ENCODE assay signal across 12 mouse cellular contexts in the genomic region with DNA sequence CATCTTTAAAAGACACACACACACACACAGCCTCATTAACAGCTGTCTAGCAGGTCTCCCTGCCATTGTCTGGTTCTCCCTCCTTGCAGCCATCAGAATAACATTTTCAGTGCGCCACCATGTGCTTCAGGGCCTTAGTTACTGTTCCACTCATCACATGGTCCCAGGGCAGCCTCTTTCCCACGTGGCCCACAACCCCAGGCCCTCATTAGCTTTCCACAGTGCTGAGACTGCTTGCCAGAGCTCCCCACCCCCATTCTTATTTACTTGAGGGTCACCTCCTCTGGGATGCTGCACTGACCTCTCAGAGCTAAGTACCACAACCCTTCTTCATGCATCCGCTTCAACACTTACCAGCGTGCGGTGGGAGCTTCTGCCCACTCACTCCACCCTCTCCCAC. TPM values are rescaled to one million over a fixed set of nuclear protein-coding genes. Genes with fewer than 3 reads are reported as not detected.
DNase-seq lines count a peak whose midpoint lies in the region; ATAC-seq and TF ChIP-seq lines count a peak whose summit lies in the region.
"Had no signal": no experiment of that assay in that cellular context is flagged by ENCODE, and none has a peak within 500 bp of the region (broad histone marks: within the 10 kb centered on the region; RNA-seq: fewer than 3 reads in every experiment).

No protein-coding gene starts in this region.

- 39% methylated on average over 5 of the region's 5 CpGs for WGBS in neural tube, embryonic 12.5 days
- 35% methylated on average over 5 of the region's 5 CpGs for WGBS in neural tube, embryonic 15.5 days
- WGBS in limb, embryonic 11.5 days, result 49% methylated on average over 5 of the region's 5 CpGs
- WGBS in liver, postnatal 0 days (ENCODE audit: insufficient replicate concordance), result 71% methylated on average over 5 of the region's 5 CpGs

- H3K27me3 ChIP-seq in neural tube, embryonic 12.5 days (replicated peaks), result no peaks in the 10 kb centered on the region
- no peaks in the 10 kb centered on the region for H3K27me3 ChIP-seq in neural tube, embryonic 15.5 days (replicated peaks)
- no peaks in the 10 kb centered on the region for H3K27me3 ChIP-seq in limb, embryonic 11.5 days (ENCODE audit: control insufficient read depth, insufficient read depth, low read length)
- H3K27me3 ChIP-seq in liver, postnatal 0 days (ENCODE audit: insufficient read depth, low read length), result no peaks in the 10 kb centered on the region
- H3K27me3 ChIP-seq: embryonic facial prominence, embryonic 13.5 days; Patski had no signal

- H3K4me1 ChIP-seq in neural tube, embryonic 12.5 days, result peaks cover 45% of the 10 kb centered on the region
- H3K4me1 ChIP-seq in neural tube, embryonic 15.5 days, result peaks cover 25% of the 10 kb centered on the region
- H3K4me1 ChIP-seq in limb, embryonic 11.5 days (ENCODE audit: control insufficient read depth, insufficient read depth, low read length), result peaks cover 10% of the 10 kb centered on the region
- peaks cover 14% of the 10 kb centered on the region for H3K4me1 ChIP-seq in liver, postnatal 0 days (ENCODE audit: insufficient read depth)
- H3K4me1 ChIP-seq: embryonic facial prominence, embryonic 13.5 days had no signal

- 0 out of 2 replicates have a peak overlapping the region, but pooled peaks have one; percentile 12 for H3K27ac ChIP-seq in neural tube, embryonic 12.5 days
- no peak overlapping the region for H3K27ac ChIP-seq in neural tube, embryonic 15.5 days (replicated peaks)
- no peak overlapping the region for H3K27ac ChIP-seq in limb, embryonic 11.5 days (replicated peaks; ENCODE audit: low read depth, low read length)
- H3K27ac ChIP-seq in liver, postnatal 0 days (ENCODE audit: low read depth), result no peak overlapping the region
- H3K27ac ChIP-seq: embryonic facial prominence, embryonic 13.5 days had no signal

- peak; percentile 24 for DNase-seq in forelimb bud, embryonic 11.5 days (ENCODE audit: low read depth, low spot score)
- peak; percentile 36 for DNase-seq in limb, embryonic 11.5 days (ENCODE audit: low spot score)
- DNase-seq in yolk sac, embryonic 10.5 days (ENCODE audit: low spot score), result peak; percentile 67
- no peak for DNase-seq in left cerebral cortex, adult 9 months (ENCODE audit: low spot score in 2 of 2)
- DNase-seq in layer of hippocampus, postnatal 10 days (ENCODE audit: low spot score in 2 of 2), result no peak
- no peak for DNase-seq in liver, postnatal 0 days
- DNase-seq: adrenal gland, postnatal 14 days; cerebellum, adult 11 months had no signal

- H3K9me3 ChIP-seq in neural tube, embryonic 12.5 days, result no peaks in the 10 kb centered on the region
- H3K9me3 ChIP-seq in neural tube, embryonic 15.5 days (replicated peaks), result no peaks in the 10 kb centered on the region
- no peaks in the 10 kb centered on the region for H3K9me3 ChIP-seq in limb, embryonic 11.5 days (ENCODE audit: control insufficient read depth, low read length)
- no peaks in the 10 kb centered on the region for H3K9me3 ChIP-seq in liver, postnatal 0 days (ENCODE audit: low read length)
- H3K9me3 ChIP-seq: embryonic facial prominence, embryonic 13.5 days had no signal

- H3K36me3 ChIP-seq in neural tube, embryonic 12.5 days, result no peaks in the 10 kb centered on the region
- no peaks in the 10 kb centered on the region for H3K36me3 ChIP-seq in neural tube, embryonic 15.5 days
- no peaks in the 10 kb centered on the region for H3K36me3 ChIP-seq in limb, embryonic 11.5 days (ENCODE audit: control insufficient read depth, insufficient read depth, low read length)
- H3K36me3 ChIP-seq in liver, postnatal 0 days (replicated peaks; ENCODE audit: insufficient read depth, low read length), result no peaks in the 10 kb centered on the region
- H3K36me3 ChIP-seq: embryonic facial prominence, embryonic 13.5 days had no signal

- H3K4me3 ChIP-seq in neural tube, embryonic 12.5 days, result no peak overlapping the region
- no peak overlapping the region for H3K4me3 ChIP-seq in neural tube, embryonic 15.5 days (replicated peaks)
- H3K4me3 ChIP-seq in limb, embryonic 11.5 days (ENCODE audit: low read depth, low read length), result no peak overlapping the region
- no peak overlapping the region for H3K4me3 ChIP-seq in liver, postnatal 0 days (ENCODE audit: low read depth, low read length)
- H3K4me3 ChIP-seq: embryonic facial prominence, embryonic 13.5 days had no signal

- TF ChIP-seq EP300 in liver, postnatal 0 days (IDR thresholded peaks at IDR 0.05; ENCODE audit: low read depth), result no peak

- no peak overlapping the region for H3K4me2 ChIP-seq in neural tube, embryonic 12.5 days (replicated peaks)
- no peak overlapping the region for H3K4me2 ChIP-seq in neural tube, embryonic 15.5 days
- no peak overlapping the region for H3K4me2 ChIP-seq in limb, embryonic 11.5 days (ENCODE audit: low read depth, severe bottlenecking)
- H3K4me2 ChIP-seq in liver, postnatal 0 days (ENCODE audit: low read depth, low read length), result no peak overlapping the region
- H3K4me2 ChIP-seq: embryonic facial prominence, embryonic 13.5 days had no signal

- no peak overlapping the region for H3K9ac ChIP-seq in neural tube, embryonic 12.5 days
- H3K9ac ChIP-seq in neural tube, embryonic 15.5 days (replicated peaks), result no peak overlapping the region
- no peak overlapping the region for H3K9ac ChIP-seq in limb, embryonic 11.5 days (ENCODE audit: low read length)
- H3K9ac ChIP-seq in liver, postnatal 0 days (replicated peaks), result no peak overlapping the region
- H3K9ac ChIP-seq: embryonic facial prominence, embryonic 13.5 days had no signal

- TF ChIP-seq CTCF in liver, postnatal 0 days (IDR thresholded peaks at IDR 0.05; ENCODE audit: low read depth), result no peak

- peak; percentile 28; the same call in 1 of the 2 replicates for ATAC-seq in neural tube, embryonic 12.5 days (ENCODE audit: low FRiP score, low read depth)
- no peak for ATAC-seq in neural tube, embryonic 15.5 days (ENCODE audit: low FRiP score)
- no peak; the same call in 1 of the 2 replicates for ATAC-seq in limb, embryonic 11.5 days (ENCODE audit: insufficient number of reproducible peaks, low FRiP score, low TSS enrichment, low read depth)
- ATAC-seq in liver, postnatal 0 days, result no peak
- ATAC-seq: Patski had no signal

RNA-seq across cellular contexts. Expression of a gene that starts 28.1 kb away (rescaled TPM):
- polyA plus RNA-seq in neural tube, embryonic 12.5 days (2016; fragmentation: Nextera tagmentation; extraction: Ambion mirVana), result 9.1 and 10.4 TPM in 2 replicates
- polyA plus RNA-seq in neural tube, embryonic 15.5 days (2015; fragmentation: Nextera tagmentation; extraction: Ambion mirVana), result 5.4 and 12.8 TPM in 2 replicates
- polyA plus RNA-seq in limb, embryonic 11.5 days (2014; fragmentation: Nextera tagmentation; extraction: Ambion mirVana), result 3.7 and 4.0 TPM in 2 replicates
- total RNA-seq in layer of hippocampus, postnatal 10 days (2021), result 10 to 100 TPM; 20.5 to 25.9 TPM
- polyA plus RNA-seq in liver, postnatal 0 days (2015; fragmentation: Nextera tagmentation; extraction: Ambion mirVana), result 1.5 and 1.8 TPM in 2 replicates

RNA-seq across cellular contexts. Expression of a gene that starts 53.9 kb away (rescaled TPM):
- polyA plus RNA-seq in neural tube, embryonic 12.5 days (2016; fragmentation: Nextera tagmentation; extraction: Ambion mirVana), result 610 and 641 TPM in 2 replicates
- 511 and 555 TPM in 2 replicates for polyA plus RNA-seq in neural tube, embryonic 15.5 days (2015; fragmentation: Nextera tagmentation; extraction: Ambion mirVana)
- 957 and 981 TPM in 2 replicates for polyA plus RNA-seq in limb, embryonic 11.5 days (2014; fragmentation: Nextera tagmentation; extraction: Ambion mirVana)
- 100 to 1,000 TPM; 282 to 291 TPM for total RNA-seq in layer of hippocampus, postnatal 10 days (2021)
- polyA plus RNA-seq in liver, postnatal 0 days (2015; fragmentation: Nextera tagmentation; extraction: Ambion mirVana), result 425 and 427 TPM in 2 replicates

Comparison
In these comparisons a context has a peak if more than half of its experiments do, and no peak if none do; other contexts are left out.
1. DNase-seq: peak in forelimb bud, embryonic 11.5 days (single experiment), limb, embryonic 11.5 days (single experiment) and yolk sac, embryonic 10.5 days (single experiment); none in left cerebral cortex, adult 9 months (0 of 2), layer of hippocampus, postnatal 10 days (0 of 2) and liver, postnatal 0 days (single experiment).